Mouse (Mus musculus) hindbrain, embryonic 14.5 days (tissue): ENCODE measurements around the gene Spice1. TPM values are rescaled to one million over a fixed set of nuclear protein-coding genes. Genes with fewer than 3 reads are reported as not detected.

ENCODE experiments used
- ATAC-seq: fragments of 200-750 bp; cut with Nextera tagmentation; 2 replicates; pipeline ENCODE4 v1.8.0; 2017; ENCODE audit warnings: moderate number of reproducible peaks, mild to moderate bottlenecking, moderate TSS enrichment, moderate library complexity; ENCODE audit not compliant: low FRiP score
- DNase-seq: peaks from one replicate; pipeline ENCODE4 v3.0.0-alpha.2; 2015; ENCODE audit warnings: low spot score
- H3K27ac ChIP-seq: fragments of 300-500 bp; sonication (generic); 2 replicates; pipeline ENCODE4 v1.5.1; 2014; ENCODE audit warnings: mild to moderate bottlenecking, moderate library complexity
- H3K27me3 ChIP-seq: fragments of 300-500 bp; sonication (generic); 2 replicates; pipeline ENCODE4 v1.6.1; 2014; ENCODE audit warnings: mild to moderate bottlenecking, low read length, mixed read lengths; ENCODE audit not compliant: control insufficient read depth, insufficient read depth
- H3K36me3 ChIP-seq: fragments of 300-500 bp; sonication (generic); replicated peaks from 2 replicates; pipeline ENCODE4 v1.6.1; 2014; ENCODE audit not compliant: control insufficient read depth, insufficient read depth
- H3K4me1 ChIP-seq: fragments of 300-500 bp; sonication (generic); replicated peaks from 2 replicates; pipeline ENCODE4 v1.6.1; 2014; ENCODE audit warnings: antibody characterized with exemption, low read length, mixed read lengths; ENCODE audit not compliant: control insufficient read depth, insufficient read depth
- H3K4me2 ChIP-seq: fragments of 300-500 bp; sonication (generic); replicated peaks from 2 replicates; pipeline ENCODE4 v1.6.1; 2014; ENCODE audit warnings: mild to moderate bottlenecking, moderate library complexity
- H3K4me3 ChIP-seq: fragments of 300-500 bp; sonication (generic); replicated peaks from 2 replicates; pipeline ENCODE4 v1.5.1; 2014; ENCODE audit warnings: mild to moderate bottlenecking, low read length
- H3K9ac ChIP-seq: fragments of 300-500 bp; sonication (generic); 2 replicates; pipeline ENCODE4 v1.6.1; 2014
- H3K9me3 ChIP-seq: fragments of 300-500 bp; sonication (generic); 2 replicates; pipeline ENCODE4 v1.6.1; 2016; ENCODE audit warnings: low read length; ENCODE audit not compliant: control insufficient read depth
- WGBS: fragments of 180-500 bp; shearing (Covaris S2); extraction: QIAGEN DNeasy Blood & Tissue Kit; methylation state at CpG from one replicate; pipeline ENCODE4 v1.1.7; 2014; 5-methylcytosine and 5-hydroxymethylcytosine counted together
- polyA plus RNA-seq: library from polyadenylated mRNA; unstranded; fragments of >200 nt; fragmentation: Nextera tagmentation; extraction: Ambion mirVana; gene quantifications from 2 replicates; pipeline ENCODE4 v1.2.1, GENCODE M21; 2014

The Spice1 gene
- polyA plus RNA-seq, 1 experiment from 2014 or later = 14.6 TPM

DNA sequence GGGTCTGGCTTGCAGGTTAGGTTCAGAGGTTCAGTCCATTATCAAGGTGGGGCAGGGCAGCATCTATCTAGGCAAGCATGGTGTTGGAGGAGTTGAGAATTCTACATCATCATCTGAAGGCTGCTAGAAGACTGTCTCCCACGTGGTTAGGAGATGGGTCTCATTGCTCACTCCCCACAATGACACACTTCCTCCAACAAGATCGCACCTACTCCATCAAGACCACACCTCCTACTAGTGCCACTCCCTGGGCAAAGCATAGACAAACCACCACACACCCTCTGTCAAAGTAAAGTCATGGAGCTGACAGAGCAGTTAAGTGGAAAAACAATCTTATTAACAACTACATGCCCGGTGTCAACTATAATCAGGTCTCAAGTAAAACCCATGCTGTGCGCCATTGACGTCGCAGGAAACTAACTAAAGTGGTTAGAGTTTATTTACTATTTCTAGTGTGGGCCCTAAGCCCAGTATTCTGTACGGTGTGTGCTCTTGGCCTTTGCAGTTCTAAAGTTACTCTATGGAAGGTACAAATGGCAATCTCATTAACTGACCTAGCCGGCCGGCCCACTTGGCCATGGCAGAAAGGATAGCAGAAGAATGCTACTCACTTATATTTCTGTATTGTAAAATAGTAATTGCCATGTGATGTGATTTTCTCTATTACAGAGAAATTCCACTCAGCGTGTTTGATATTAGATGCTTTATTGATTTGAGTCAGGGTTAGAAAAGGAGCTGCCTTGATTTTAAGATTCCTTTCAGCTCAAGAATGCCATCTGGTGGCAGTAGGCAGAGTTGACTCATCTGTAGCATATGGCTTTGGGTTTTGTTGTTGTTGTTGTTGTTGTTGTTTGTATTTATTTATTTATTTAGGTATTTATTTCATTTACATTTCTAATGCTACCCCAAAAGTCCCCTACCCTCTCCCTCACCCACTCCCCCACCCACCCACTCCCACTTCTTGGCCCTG lies 15.3 kb downstream of the Spice1 start:
- peak; percentile 75 for DNase-seq

GRCm38 (mm10) chr16:44365522-44365921 lies 18.6 kb downstream of the Spice1 start:
- Histone ChIP-seq H3K27ac (no peak overlapping the region), H3K27me3 (no peaks in the 10 kb centered on the region), H3K4me2 (no peak overlapping the region), H3K9me3 (no peaks in the 10 kb centered on the region), H3K36me3 (peaks cover 28% of the 10 kb centered on the region), H3K9ac (no peak overlapping the region), H3K4me1 (no peaks in the 10 kb centered on the region), H3K4me3 (no peak overlapping the region)
- WGBS = 98% methylated on average over 7 of the region's 7 CpGs
- ATAC-seq = no peak
- no peak for DNase-seq

More for the DNA sequence above, 15.3 kb downstream of the Spice1 start:
- no peaks in the 10 kb centered on the region for H3K4me1 ChIP-seq
- no peak overlapping the region for H3K27ac ChIP-seq
- no peak overlapping the region for H3K4me3 ChIP-seq
- H3K36me3 ChIP-seq = peaks cover 17% of the 10 kb centered on the region
- 86% methylated on average over 10 of the region's 10 CpGs for WGBS
- H3K9ac ChIP-seq = no peak overlapping the region
- H3K9me3 ChIP-seq = no peaks in the 10 kb centered on the region
- no peak; the same call in 1 of the 2 replicates for ATAC-seq
- no peaks in the 10 kb centered on the region for H3K27me3 ChIP-seq
- no peak overlapping the region for H3K4me2 ChIP-seq

GRCm38 (mm10) chr16:44375459-44375858 lies 28.5 kb downstream of the Spice1 start:
- no peak overlapping the region for H3K9ac ChIP-seq
- H3K9me3 ChIP-seq = no peaks in the 10 kb centered on the region
- H3K36me3 ChIP-seq = peaks cover 28% of the 10 kb centered on the region
- H3K4me3 ChIP-seq = no peak overlapping the region
- H3K4me2 ChIP-seq = no peak overlapping the region
- 91% methylated on average over 4 of the region's 4 CpGs for WGBS
- DNase-seq (no peak), ATAC-seq (no peak)
- no peaks in the 10 kb centered on the region for H3K27me3 ChIP-seq
- H3K4me1 ChIP-seq = no peaks in the 10 kb centered on the region
- H3K27ac ChIP-seq = no peak overlapping the region

GRCm38 (mm10) chr16:44380006-44380405 lies 33.1 kb downstream of the Spice1 start:
- 74% methylated on average over 4 of the region's 4 CpGs for WGBS
- Histone ChIP-seq H3K27me3 (no peaks in the 10 kb centered on the region), H3K4me3 (no peak overlapping the region), H3K9me3 (no peaks in the 10 kb centered on the region), H3K27ac (no peak overlapping the region), H3K4me2 (no peak overlapping the region), H3K9ac (no peak overlapping the region), H3K36me3 (0 out of 2 replicates have a peak, but pooled peaks cover 8% of the 10 kb centered on the region), H3K4me1 (no peaks in the 10 kb centered on the region)
- DNase-seq (no peak), ATAC-seq (no peak)

- ATAC-seq = no peak
- no peaks in the 10 kb centered on the region for H3K4me1 ChIP-seq
- no peaks in the 10 kb centered on the region for H3K27me3 ChIP-seq
- H3K36me3 ChIP-seq = 0 out of 2 replicates have a peak, but pooled peaks cover 8% of the 10 kb centered on the region
- 10% methylated on average over 5 of the region's 5 CpGs for WGBS
- no peaks in the 10 kb centered on the region for H3K9me3 ChIP-seq
- no peak overlapping the region for H3K4me3 ChIP-seq
- H3K9ac ChIP-seq = no peak overlapping the region
- H3K4me2 ChIP-seq = no peak overlapping the region
- no peak overlapping the region for H3K27ac ChIP-seq
- DNase-seq = no peak
Observed at GRCm38 (mm10) chr16:44381578-44381977, 34.7 kb downstream of the Spice1 start.

GRCm38 (mm10) chr16:44383549-44383948 lies 36.6 kb downstream of the Spice1 start:
- Histone ChIP-seq H3K27ac (no peak overlapping the region), H3K4me1 (no peaks in the 10 kb centered on the region), H3K4me3 (no peak overlapping the region), H3K4me2 (no peak overlapping the region), H3K9me3 (no peaks in the 10 kb centered on the region), H3K27me3 (no peaks in the 10 kb centered on the region), H3K9ac (no peak overlapping the region), H3K36me3 (0 out of 2 replicates have a peak, but pooled peaks cover 3% of the 10 kb centered on the region)
- 14% methylated on average over 2 of the region's 2 CpGs for WGBS
- ATAC-seq = peak; percentile 81; the same call in 1 of the 2 replicates
- DNase-seq = no peak

- H3K9ac ChIP-seq = no peak overlapping the region
- H3K27me3 ChIP-seq = no peaks in the 10 kb centered on the region
- WGBS = 81% methylated on average over 1 of the region's 1 CpGs
- no peak overlapping the region for H3K27ac ChIP-seq
- no peak overlapping the region for H3K4me2 ChIP-seq
- ATAC-seq = no peak
- 0 out of 2 replicates have a peak, but pooled peaks cover 8% of the 10 kb centered on the region for H3K36me3 ChIP-seq
- H3K9me3 ChIP-seq = no peaks in the 10 kb centered on the region
- H3K4me3 ChIP-seq = no peak overlapping the region
- H3K4me1 ChIP-seq = no peaks in the 10 kb centered on the region
- DNase-seq = no peak
Observed at GRCm38 (mm10) chr16:44384251-44384650, 37.3 kb downstream of the Spice1 start.

DNA sequence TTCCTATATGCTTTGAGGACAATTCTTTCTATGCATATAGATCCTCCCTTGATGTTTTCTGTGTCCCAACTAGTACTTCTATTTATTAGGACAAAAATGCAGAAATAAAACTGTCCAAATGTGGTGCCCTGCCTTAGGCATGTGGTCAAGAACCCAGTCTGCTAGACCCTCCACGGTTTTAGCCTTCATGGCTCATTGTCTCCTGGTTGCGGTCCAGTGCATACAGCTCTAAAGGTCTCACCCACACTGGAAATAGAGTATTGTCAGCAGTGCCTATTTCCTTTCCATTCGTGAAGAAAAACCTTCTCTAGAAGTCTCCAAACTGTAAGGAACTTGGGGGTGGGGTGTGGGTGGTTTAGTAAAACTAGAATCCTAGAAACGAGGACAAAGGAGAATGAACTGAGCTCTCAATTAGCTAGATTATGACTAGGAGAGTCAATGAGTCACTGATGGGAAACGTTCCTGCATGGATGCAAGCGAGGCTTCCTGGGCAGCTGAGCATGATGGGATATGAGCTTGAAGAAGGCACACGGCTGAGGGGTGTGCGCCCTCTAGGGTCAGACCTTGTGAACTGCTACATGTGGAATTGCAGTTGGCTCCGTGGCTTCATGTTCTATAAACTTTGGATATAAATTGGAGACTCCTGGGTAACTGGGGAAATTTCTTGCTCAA lies 45.1 kb downstream of the Spice1 start:
- Histone ChIP-seq H3K27me3 (no peaks in the 10 kb centered on the region), H3K36me3 (0 out of 2 replicates have a peak, but pooled peaks cover 5% of the 10 kb centered on the region), H3K9me3 (no peaks in the 10 kb centered on the region), H3K9ac (no peak overlapping the region), H3K4me2 (peak overlapping the region; percentile 25), H3K27ac (no peak overlapping the region), H3K4me1 (peaks cover 12% of the 10 kb centered on the region), H3K4me3 (no peak overlapping the region)
- WGBS = 34% methylated on average over 9 of the region's 9 CpGs
- DNase-seq = peak; percentile 66
- ATAC-seq = no peak

DNA sequence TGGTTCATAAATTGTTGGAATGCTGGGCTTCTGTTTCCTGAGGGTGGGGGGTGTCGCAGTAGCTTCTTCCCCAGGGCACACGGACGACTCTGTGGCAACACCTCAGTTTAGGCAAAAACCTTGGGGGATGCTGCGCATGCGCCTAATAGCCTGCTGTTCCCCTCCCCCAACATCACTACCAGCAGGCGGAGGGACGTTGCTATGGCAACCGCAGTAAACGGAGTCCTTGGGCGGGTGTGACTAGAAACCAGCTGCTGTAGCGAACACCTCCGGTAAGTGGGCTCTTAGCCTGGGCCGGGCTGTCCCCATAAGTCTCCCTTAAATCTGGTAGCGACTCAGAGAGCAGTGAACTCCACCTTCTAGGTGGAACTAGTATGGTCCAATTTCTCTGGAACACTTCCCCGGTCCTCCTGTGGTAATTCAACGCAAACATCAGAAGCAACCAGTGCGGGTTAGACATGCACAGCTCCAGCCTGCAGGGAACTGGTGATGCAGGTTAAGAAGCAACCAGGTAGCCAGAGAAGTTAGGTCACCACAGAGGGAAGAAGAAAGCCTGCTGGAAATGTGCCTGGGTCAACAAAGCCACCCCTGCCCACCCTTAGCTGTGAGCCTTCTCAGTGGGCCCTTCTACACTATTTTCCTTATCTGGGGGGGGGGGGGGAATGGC lies 47.8 kb downstream of the Spice1 start, which contains the start of gene Cfap44:
TSS of gene Cfap44 (plus strand) at position 220 of the 667 bp plus-strand sequence.
- Histone ChIP-seq H3K9ac (peak within 1 kb of the TSS; percentile 24), H3K27me3 (no peaks in the 10 kb centered on the region), H3K4me2 (peak within 1 kb of the TSS; percentile 59), H3K36me3 (no peaks in the 10 kb centered on the region), H3K4me3 (peak within 1 kb of the TSS; percentile 29), H3K27ac (no peak within 1 kb of the TSS), H3K9me3 (no peaks in the 10 kb centered on the region), H3K4me1 (peaks cover 12% of the 10 kb centered on the region)
- 2% methylated on average over 17 of the region's 17 CpGs for WGBS
- peak; percentile 89 for ATAC-seq
- DNase-seq = peak; percentile 95
